7 mouse cellular contexts compared by ENCODE assay signal in genomic region chr1:165235846-165236245, GRCm38 (mm10). TPM values are rescaled to one million over a fixed set of nuclear protein-coding genes. Genes with fewer than 3 reads are reported as not detected.
DNase-seq lines count a peak whose midpoint lies in the region; ATAC-seq and TF ChIP-seq lines count a peak whose summit lies in the region.

No protein-coding gene starts in this region.

- no peaks in the 10 kb centered on the region for H3K9me3 ChIP-seq in lung, postnatal 0 days (ENCODE audit: low read length)
- H3K9me3 ChIP-seq in intestine, embryonic 15.5 days: no peaks in the 10 kb centered on the region
- H3K9me3 ChIP-seq in neural tube, embryonic 15.5 days (replicated peaks): no peaks in the 10 kb centered on the region

- no peak for TF ChIP-seq EP300 in lung, postnatal 0 days (IDR thresholded peaks at IDR 0.05)

- no peaks in the 10 kb centered on the region for H3K27me3 ChIP-seq in lung, postnatal 0 days (replicated peaks; ENCODE audit: insufficient read depth, low read length)
- H3K27me3 ChIP-seq in intestine, embryonic 15.5 days (replicated peaks): no peaks in the 10 kb centered on the region
- H3K27me3 ChIP-seq in neural tube, embryonic 15.5 days (replicated peaks): no peaks in the 10 kb centered on the region

- DNase-seq in lung, postnatal 0 days (ENCODE audit: low spot score): no peak
- DNase-seq in lung, postnatal 10 days: no peak
- DNase-seq in spleen, postnatal 4 days (ENCODE audit: low spot score in 2 of 2): no peak
- DNase-seq in frontal cortex, postnatal 25 days (ENCODE audit: low spot score in 2 of 2): no peak

- H3K36me3 ChIP-seq in lung, postnatal 0 days (ENCODE audit: insufficient read depth, low read length): no peaks in the 10 kb centered on the region
- no peaks in the 10 kb centered on the region for H3K36me3 ChIP-seq in intestine, embryonic 15.5 days
- H3K36me3 ChIP-seq in neural tube, embryonic 15.5 days: no peaks in the 10 kb centered on the region

- H3K4me2 ChIP-seq in lung, postnatal 0 days (replicated peaks; ENCODE audit: low read depth, low read length): peak overlapping the region; percentile 85
- H3K4me2 ChIP-seq in intestine, embryonic 15.5 days (replicated peaks): peak overlapping the region; percentile 64
- H3K4me2 ChIP-seq in neural tube, embryonic 15.5 days: peak overlapping the region; percentile 82

- no peak for ATAC-seq in lung, postnatal 0 days
- ATAC-seq in erythroblast, adult 5-6 weeks (replicated peaks; ENCODE audit: low FRiP score, poor library complexity, severe bottlenecking): peak; percentile 6; the same call in 1 of the 2 replicates
- ATAC-seq in intestine, embryonic 15.5 days: no peak
- ATAC-seq in neural tube, embryonic 15.5 days (ENCODE audit: low FRiP score): no peak

- peaks cover 9% of the 10 kb centered on the region; the same call in 1 of the 2 replicates for H3K4me1 ChIP-seq in lung, postnatal 0 days (ENCODE audit: insufficient read depth, low read depth, low read length)
- H3K4me1 ChIP-seq in intestine, embryonic 15.5 days (replicated peaks): peaks cover 6% of the 10 kb centered on the region; the same call in 1 of the 2 replicates
- H3K4me1 ChIP-seq in neural tube, embryonic 15.5 days: peaks cover 21% of the 10 kb centered on the region

- H3K9ac ChIP-seq in lung, postnatal 0 days (replicated peaks; ENCODE audit: low read depth): peak overlapping the region; percentile 77
- peak overlapping the region; percentile 75 for H3K9ac ChIP-seq in intestine, embryonic 15.5 days
- peak overlapping the region; percentile 85 for H3K9ac ChIP-seq in neural tube, embryonic 15.5 days (replicated peaks)

- no peak for TF ChIP-seq CTCF in lung, postnatal 0 days (IDR thresholded peaks at IDR 0.05)

- WGBS in lung, postnatal 0 days: 6% methylated on average over 9 of the region's 10 CpGs
- 4% methylated on average over 10 of the region's 10 CpGs for WGBS in intestine, embryonic 15.5 days
- 14% methylated on average over 10 of the region's 10 CpGs for WGBS in neural tube, embryonic 15.5 days

- H3K4me3 ChIP-seq in lung, postnatal 0 days (ENCODE audit: low read depth, low read length): peak overlapping the region; percentile 76
- peak overlapping the region; percentile 86 for H3K4me3 ChIP-seq in intestine, embryonic 15.5 days (replicated peaks)
- H3K4me3 ChIP-seq in neural tube, embryonic 15.5 days (replicated peaks): peak overlapping the region; percentile 80

- H3K27ac ChIP-seq in lung, postnatal 0 days (ENCODE audit: low read length): peak overlapping the region; percentile 85
- peak overlapping the region; percentile 96; the same call in 1 of the 2 replicates for H3K27ac ChIP-seq in intestine, embryonic 15.5 days
- H3K27ac ChIP-seq in neural tube, embryonic 15.5 days (replicated peaks): peak overlapping the region; percentile 91

RNA-seq across cellular contexts. Expression of gene Tiprl, which starts 0.9 kb away (rescaled TPM):
- 70.3 and 73.6 TPM in 2 replicates for polyA plus RNA-seq in lung, postnatal 0 days (2015; fragmentation: Nextera tagmentation; extraction: Ambion mirVana)
- total RNA-seq in erythroblast, adult 5-6 weeks (2015; ENCODE audit: low replicate concordance): 3.1 and 10.4 TPM in 2 replicates
- total RNA-seq in erythroblast, adult 5-6 weeks (2017; ENCODE audit: low replicate concordance): 7.0 and 29.6 TPM in 2 replicates
- 77.9 and 85.6 TPM in 2 replicates for polyA plus RNA-seq in intestine, embryonic 15.5 days (2015; fragmentation: Nextera tagmentation; extraction: Ambion mirVana)
- polyA plus RNA-seq in neural tube, embryonic 15.5 days (2015; fragmentation: Nextera tagmentation; extraction: Ambion mirVana): 126 and 138 TPM in 2 replicates

RNA-seq across cellular contexts. Expression of gene Sft2d2, which starts 41.6 kb away (rescaled TPM):
- polyA plus RNA-seq in lung, postnatal 0 days (2015; fragmentation: Nextera tagmentation; extraction: Ambion mirVana): 19.3 and 20.3 TPM in 2 replicates
- total RNA-seq in erythroblast, adult 5-6 weeks (2015; ENCODE audit: low replicate concordance): 7.9 and 11.5 TPM in 2 replicates
- total RNA-seq in erythroblast, adult 5-6 weeks (2017; ENCODE audit: low replicate concordance): 7.1 and 10.3 TPM in 2 replicates
- polyA plus RNA-seq in intestine, embryonic 15.5 days (2015; fragmentation: Nextera tagmentation; extraction: Ambion mirVana): 25.9 and 27.1 TPM in 2 replicates
- polyA plus RNA-seq in neural tube, embryonic 15.5 days (2015; fragmentation: Nextera tagmentation; extraction: Ambion mirVana): 4.4 and 7.9 TPM in 2 replicates

RNA-seq across cellular contexts. Expression of gene Gpr161, which starts 59.7 kb away (rescaled TPM):
- polyA plus RNA-seq in lung, postnatal 0 days (2015; fragmentation: Nextera tagmentation; extraction: Ambion mirVana): 0.51 and 0.56 TPM in 2 replicates
- total RNA-seq in erythroblast, adult 5-6 weeks (2015; ENCODE audit: low replicate concordance): not detected in 2 replicates
- not detected in 2 replicates for total RNA-seq in erythroblast, adult 5-6 weeks (2017; ENCODE audit: low replicate concordance)
- 0.92 TPM in 2 replicates for polyA plus RNA-seq in intestine, embryonic 15.5 days (2015; fragmentation: Nextera tagmentation; extraction: Ambion mirVana)
- 2.3 and 2.6 TPM in 2 replicates for polyA plus RNA-seq in neural tube, embryonic 15.5 days (2015; fragmentation: Nextera tagmentation; extraction: Ambion mirVana)
